Mouse (Mus musculus): ENCODE data around the gene Mcrip1. TPM values are rescaled to one million over a fixed set of nuclear protein-coding genes. Genes with fewer than 3 reads are reported as not detected.

Mcrip1 gene
- polyA plus RNA-seq (2015; fragmentation: Illumina TruSeq; extraction: RNeasy Lipid Tissue Mini Kit (QIAGEN cat#74804); ENCODE audit: low read depth, low replicate concordance): 153 TPM

GRCm38 (mm10) chr11:120549168-120549945, at the start of gene Mcrip1:
Gene Mcrip1 (minus strand): TSS chr11:120549727.

DNA sequence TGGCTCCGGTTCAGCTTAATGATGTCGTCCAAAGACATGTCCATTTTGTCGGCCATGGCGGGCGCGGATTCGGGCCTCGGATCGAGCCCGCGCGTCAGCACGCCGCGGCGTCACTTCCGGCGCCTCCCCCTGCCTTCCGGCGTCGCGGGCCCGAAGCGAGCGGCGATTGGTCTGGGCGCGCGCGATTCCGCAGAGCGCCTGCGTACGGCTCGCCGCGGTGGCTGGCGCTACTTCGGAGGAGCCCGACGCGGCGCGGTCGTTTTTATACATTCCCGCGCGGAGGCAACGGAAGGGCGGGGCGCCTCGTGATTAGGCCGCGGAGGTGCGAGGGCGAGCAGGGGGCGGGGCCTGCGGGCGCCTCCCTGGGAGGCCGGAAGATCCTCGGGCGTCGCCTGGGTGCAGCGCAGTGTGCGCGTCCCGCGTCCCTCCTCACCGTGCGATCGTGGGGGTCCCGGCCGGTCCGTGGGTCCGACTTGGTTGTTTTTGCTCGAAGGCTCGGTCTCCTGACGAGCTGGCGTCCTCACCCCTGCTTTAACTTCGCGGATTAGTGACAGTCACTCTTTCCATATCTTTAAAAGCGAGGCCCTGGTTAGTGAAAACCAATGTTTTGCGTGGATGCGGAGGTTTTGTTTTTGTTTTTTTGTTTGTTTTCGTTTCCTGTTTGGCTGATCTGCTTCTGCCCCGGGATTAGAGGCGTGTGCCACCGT, 48.9 kb upstream of the Mcrip1 start, which contains the start of the genes Alyref and Anapc11:
Alyref (minus strand) TSS at position 83 of the 707 bp plus-strand sequence.
Anapc11 (plus strand) TSS at position 139 of the 707 bp plus-strand sequence.

GRCm38 (mm10) chr11:120581490-120582267, 32.2 kb upstream of the Mcrip1 start, which contains the start of gene Arhgdia:
Gene Arhgdia (minus strand): TSS chr11:120581624.

GRCm38 (mm10) chr11:120572752-120573584, 23.4 kb upstream of the Mcrip1 start, which contains the start of gene P4hb:
Gene P4hb (minus strand): TSS chr11:120573253.

DNA sequence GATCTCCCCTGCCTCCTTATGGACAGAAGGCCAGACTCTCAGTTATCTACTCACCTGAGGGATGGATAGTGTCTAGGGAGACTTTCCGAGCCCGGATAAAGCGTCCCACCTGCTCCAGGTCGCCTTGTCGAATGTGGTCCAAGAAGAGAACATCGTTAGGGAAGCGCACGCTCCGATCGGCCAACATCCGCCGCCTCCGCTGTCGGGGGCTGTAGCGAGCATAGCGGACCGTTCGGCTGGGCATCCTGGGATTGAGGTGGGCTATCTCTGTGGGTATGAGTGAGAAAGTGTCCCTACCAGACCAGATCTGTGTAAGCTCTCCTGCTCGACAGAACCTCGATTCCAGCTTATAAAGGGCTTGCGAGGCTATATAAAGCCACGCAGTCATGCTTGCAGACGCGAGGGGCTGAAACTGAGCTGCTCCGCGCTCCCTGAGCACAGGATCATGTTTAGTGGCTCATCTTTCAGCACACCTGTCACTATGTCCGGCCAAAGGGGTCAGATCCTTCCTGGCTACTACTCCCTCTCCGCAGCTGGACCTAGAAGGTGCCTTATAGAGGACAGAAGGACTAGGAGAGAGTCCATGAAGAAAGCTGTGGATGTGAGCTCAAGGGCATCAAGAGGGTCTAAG, 1.4 kb upstream of the Mcrip1 start, which contains the start of gene Ppp1r27:
Ppp1r27 (minus strand) TSS at position 323 of the 631 bp plus-strand sequence.

DNA sequence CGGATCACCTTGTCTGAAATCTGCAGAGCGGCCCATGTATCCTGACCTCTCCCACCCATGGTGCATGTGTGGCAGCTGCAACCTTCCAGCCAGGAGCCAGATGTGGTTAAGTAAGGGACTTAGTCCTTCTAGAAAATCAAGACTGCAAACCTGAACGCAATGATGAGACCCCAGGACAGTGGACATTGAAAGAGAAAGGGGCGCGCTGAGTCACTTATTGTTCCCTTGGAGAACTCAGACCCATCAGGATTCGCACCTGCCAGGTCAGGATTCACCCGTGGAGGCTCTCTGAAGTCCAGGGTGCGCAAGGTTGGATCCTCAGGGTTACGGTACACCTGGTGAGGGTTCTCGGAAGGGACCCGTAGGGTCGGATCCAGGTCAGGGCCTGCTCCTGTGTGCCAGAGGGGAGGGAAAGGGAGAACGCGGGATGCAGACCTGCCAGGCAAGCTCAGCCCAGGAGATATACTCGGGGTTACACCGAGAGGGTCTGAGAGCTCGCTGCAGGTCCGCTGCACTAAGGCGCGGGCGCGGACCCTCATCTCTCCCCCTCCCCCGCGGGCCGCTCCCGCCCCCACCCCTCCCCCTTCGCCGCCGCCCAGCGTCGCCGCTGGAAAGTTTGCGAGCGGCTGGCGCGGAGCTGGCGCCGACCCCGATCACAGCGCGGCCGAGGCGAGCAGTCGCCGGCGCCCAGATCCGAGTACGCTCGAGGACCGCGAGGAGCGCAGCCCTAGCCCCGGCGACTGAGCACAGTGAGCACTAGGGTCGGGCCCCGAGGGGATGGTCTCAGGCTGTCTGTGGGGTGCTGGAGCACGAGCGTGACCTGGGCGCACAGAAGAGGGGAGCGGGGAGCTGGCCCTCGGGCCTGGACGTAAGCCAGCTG, 19.2 kb downstream of the Mcrip1 start, which contains the start of gene Gcgr:
Gcgr (plus strand) TSS at position 615 of the 880 bp plus-strand sequence.

Other genes starting within 250 kb of the Mcrip1 start
- gene Actg1, start 201.2 kb downstream of the Mcrip1 start, polyA plus RNA-seq (2015; fragmentation: Illumina TruSeq; extraction: RNeasy Lipid Tissue Mini Kit (QIAGEN cat#74804); ENCODE audit: low read depth, low replicate concordance): 1,148 TPM
- gene Fscn2, start 188.2 kb downstream of the Mcrip1 start, polyA plus RNA-seq (2015; fragmentation: Illumina TruSeq; extraction: RNeasy Lipid Tissue Mini Kit (QIAGEN cat#74804); ENCODE audit: low read depth, low replicate concordance): not detected
- gene Faap100, start 171.0 kb downstream of the Mcrip1 start, polyA plus RNA-seq (2015; fragmentation: Illumina TruSeq; extraction: RNeasy Lipid Tissue Mini Kit (QIAGEN cat#74804); ENCODE audit: low read depth, low replicate concordance): 8.7 TPM
- gene Nploc4, start 112.0 kb downstream of the Mcrip1 start, polyA plus RNA-seq (2015; fragmentation: Illumina TruSeq; extraction: RNeasy Lipid Tissue Mini Kit (QIAGEN cat#74804); ENCODE audit: low read depth, low replicate concordance): 40.8 TPM
- gene Tspan10, start 107.1 kb downstream of the Mcrip1 start, polyA plus RNA-seq (2015; fragmentation: Illumina TruSeq; extraction: RNeasy Lipid Tissue Mini Kit (QIAGEN cat#74804); ENCODE audit: low read depth, low replicate concordance): not detected
- not detected for gene Pde6g, start 96.2 kb downstream of the Mcrip1 start, polyA plus RNA-seq (2015; fragmentation: Illumina TruSeq; extraction: RNeasy Lipid Tissue Mini Kit (QIAGEN cat#74804); ENCODE audit: low read depth, low replicate concordance)
- gene Oxld1, start 91.7 kb downstream of the Mcrip1 start, polyA plus RNA-seq (2015; fragmentation: Illumina TruSeq; extraction: RNeasy Lipid Tissue Mini Kit (QIAGEN cat#74804); ENCODE audit: low read depth, low replicate concordance): 16.1 TPM
- 28.0 TPM for gene Ccdc137, start 91.6 kb downstream of the Mcrip1 start, polyA plus RNA-seq (2015; fragmentation: Illumina TruSeq; extraction: RNeasy Lipid Tissue Mini Kit (QIAGEN cat#74804); ENCODE audit: low read depth, low replicate concordance)
- gene Arl16, start 82.1 kb downstream of the Mcrip1 start, polyA plus RNA-seq (2015; fragmentation: Illumina TruSeq; extraction: RNeasy Lipid Tissue Mini Kit (QIAGEN cat#74804); ENCODE audit: low read depth, low replicate concordance): 53.0 TPM
- gene Mrpl12, start 65.1 kb downstream of the Mcrip1 start, polyA plus RNA-seq (2015; fragmentation: Illumina TruSeq; extraction: RNeasy Lipid Tissue Mini Kit (QIAGEN cat#74804); ENCODE audit: low read depth, low replicate concordance): 132 TPM
- 16.9 TPM for gene Slc25a10, start 57.9 kb downstream of the Mcrip1 start, polyA plus RNA-seq (2015; fragmentation: Illumina TruSeq; extraction: RNeasy Lipid Tissue Mini Kit (QIAGEN cat#74804); ENCODE audit: low read depth, low replicate concordance)
- gene Gcgr, start 19.0 kb downstream of the Mcrip1 start, polyA plus RNA-seq (2015; fragmentation: Illumina TruSeq; extraction: RNeasy Lipid Tissue Mini Kit (QIAGEN cat#74804); ENCODE audit: low read depth, low replicate concordance): not detected
- not detected for gene Ppp1r27, start 1.4 kb upstream of the Mcrip1 start, polyA plus RNA-seq (2015; fragmentation: Illumina TruSeq; extraction: RNeasy Lipid Tissue Mini Kit (QIAGEN cat#74804); ENCODE audit: low read depth, low replicate concordance)
- gene P4hb, start 23.5 kb upstream of the Mcrip1 start, polyA plus RNA-seq (2015; fragmentation: Illumina TruSeq; extraction: RNeasy Lipid Tissue Mini Kit (QIAGEN cat#74804); ENCODE audit: low read depth, low replicate concordance): 124 TPM
- gene Arhgdia, start 31.9 kb upstream of the Mcrip1 start, polyA plus RNA-seq (2015; fragmentation: Illumina TruSeq; extraction: RNeasy Lipid Tissue Mini Kit (QIAGEN cat#74804); ENCODE audit: low read depth, low replicate concordance): 289 TPM
- 25.6 TPM for gene Alyref, start 48.6 kb upstream of the Mcrip1 start, polyA plus RNA-seq (2015; fragmentation: Illumina TruSeq; extraction: RNeasy Lipid Tissue Mini Kit (QIAGEN cat#74804); ENCODE audit: low read depth, low replicate concordance)
- 98.4 TPM for gene Anapc11, start 48.7 kb upstream of the Mcrip1 start, polyA plus RNA-seq (2015; fragmentation: Illumina TruSeq; extraction: RNeasy Lipid Tissue Mini Kit (QIAGEN cat#74804); ENCODE audit: low read depth, low replicate concordance)
- not detected for gene Npb, start 58.8 kb upstream of the Mcrip1 start, polyA plus RNA-seq (2015; fragmentation: Illumina TruSeq; extraction: RNeasy Lipid Tissue Mini Kit (QIAGEN cat#74804); ENCODE audit: low read depth, low replicate concordance)
- 141 TPM for gene Pcyt2, start 68.2 kb upstream of the Mcrip1 start, polyA plus RNA-seq (2015; fragmentation: Illumina TruSeq; extraction: RNeasy Lipid Tissue Mini Kit (QIAGEN cat#74804); ENCODE audit: low read depth, low replicate concordance)
- gene Sirt7, start 75.5 kb upstream of the Mcrip1 start, polyA plus RNA-seq (2015; fragmentation: Illumina TruSeq; extraction: RNeasy Lipid Tissue Mini Kit (QIAGEN cat#74804); ENCODE audit: low read depth, low replicate concordance): 53.0 TPM
- gene Mafg, start 83.9 kb upstream of the Mcrip1 start, polyA plus RNA-seq (2015; fragmentation: Illumina TruSeq; extraction: RNeasy Lipid Tissue Mini Kit (QIAGEN cat#74804); ENCODE audit: low read depth, low replicate concordance): 55.3 TPM
- 4.5 TPM for gene Pycr1, start 94.0 kb upstream of the Mcrip1 start, polyA plus RNA-seq (2015; fragmentation: Illumina TruSeq; extraction: RNeasy Lipid Tissue Mini Kit (QIAGEN cat#74804); ENCODE audit: low read depth, low replicate concordance)
- gene Myadml2, start 98.4 kb upstream of the Mcrip1 start, polyA plus RNA-seq (2015; fragmentation: Illumina TruSeq; extraction: RNeasy Lipid Tissue Mini Kit (QIAGEN cat#74804); ENCODE audit: low read depth, low replicate concordance): 7.1 TPM
- 3.2 TPM for gene Notum, start 111.4 kb upstream of the Mcrip1 start, polyA plus RNA-seq (2015; fragmentation: Illumina TruSeq; extraction: RNeasy Lipid Tissue Mini Kit (QIAGEN cat#74804); ENCODE audit: low read depth, low replicate concordance)
- gene Aspscr1, start 123.2 kb upstream of the Mcrip1 start, polyA plus RNA-seq (2015; fragmentation: Illumina TruSeq; extraction: RNeasy Lipid Tissue Mini Kit (QIAGEN cat#74804); ENCODE audit: low read depth, low replicate concordance): 41.6 TPM
- gene Cenpx, start 164.0 kb upstream of the Mcrip1 start, polyA plus RNA-seq (2015; fragmentation: Illumina TruSeq; extraction: RNeasy Lipid Tissue Mini Kit (QIAGEN cat#74804); ENCODE audit: low read depth, low replicate concordance): 31.9 TPM
- 51.5 TPM for gene Lrrc45, start 164.2 kb upstream of the Mcrip1 start, polyA plus RNA-seq (2015; fragmentation: Illumina TruSeq; extraction: RNeasy Lipid Tissue Mini Kit (QIAGEN cat#74804); ENCODE audit: low read depth, low replicate concordance)
- 64.3 TPM for gene Rac3, start 171.7 kb upstream of the Mcrip1 start, polyA plus RNA-seq (2015; fragmentation: Illumina TruSeq; extraction: RNeasy Lipid Tissue Mini Kit (QIAGEN cat#74804); ENCODE audit: low read depth, low replicate concordance)
- 17.3 TPM for gene Dcxr, start 177.6 kb upstream of the Mcrip1 start, polyA plus RNA-seq (2015; fragmentation: Illumina TruSeq; extraction: RNeasy Lipid Tissue Mini Kit (QIAGEN cat#74804); ENCODE audit: low read depth, low replicate concordance)
- 1.8 TPM for gene Cbr2, start 182.4 kb upstream of the Mcrip1 start, polyA plus RNA-seq (2015; fragmentation: Illumina TruSeq; extraction: RNeasy Lipid Tissue Mini Kit (QIAGEN cat#74804); ENCODE audit: low read depth, low replicate concordance)
- 97.6 TPM for gene Hmga1b, start 213.1 kb upstream of the Mcrip1 start, polyA plus RNA-seq (2015; fragmentation: Illumina TruSeq; extraction: RNeasy Lipid Tissue Mini Kit (QIAGEN cat#74804); ENCODE audit: low read depth, low replicate concordance)
- gene Rfng, start 234.5 kb upstream of the Mcrip1 start, polyA plus RNA-seq (2015; fragmentation: Illumina TruSeq; extraction: RNeasy Lipid Tissue Mini Kit (QIAGEN cat#74804); ENCODE audit: low read depth, low replicate concordance): 64.7 TPM
- gene Gps1, start 234.5 kb upstream of the Mcrip1 start, polyA plus RNA-seq (2015; fragmentation: Illumina TruSeq; extraction: RNeasy Lipid Tissue Mini Kit (QIAGEN cat#74804); ENCODE audit: low read depth, low replicate concordance): 181 TPM
- 41.4 TPM for gene Dus1l, start 246.7 kb upstream of the Mcrip1 start, polyA plus RNA-seq (2015; fragmentation: Illumina TruSeq; extraction: RNeasy Lipid Tissue Mini Kit (QIAGEN cat#74804); ENCODE audit: low read depth, low replicate concordance)